Mouse (Mus musculus) kidney, postnatal 0 days (tissue): ENCODE data around the gene Nxph1. TPM values are rescaled to one million over a fixed set of nuclear protein-coding genes. Genes with fewer than 3 reads are reported as not detected.

Source experiments
- ATAC-seq: fragments of 200-750 bp; cut with Nextera tagmentation; replicated peaks from 2 replicates; pipeline ENCODE4 v1.8.0; 2017; ENCODE audit warnings: low read depth, moderate number of reproducible peaks, moderate TSS enrichment, moderate library complexity; ENCODE audit not compliant: low FRiP score
- DNase-seq: peaks from one replicate; pipeline ENCODE4 v3.0.0-alpha.2; 2016; ENCODE audit warnings: low spot score
- H3K27ac ChIP-seq: fragments of 300-500 bp; sonication (generic); 2 replicates; pipeline ENCODE4 v1.5.1; 2014; ENCODE audit warnings: mild to moderate bottlenecking
- H3K27me3 ChIP-seq: fragments of 300-500 bp; sonication (generic); 2 replicates; pipeline ENCODE4 v1.6.1; 2014; ENCODE audit warnings: low read length, mixed read lengths; ENCODE audit not compliant: insufficient read depth
- H3K36me3 ChIP-seq: fragments of 300-500 bp; sonication (generic); 2 replicates; pipeline ENCODE4 v1.6.1; 2014; ENCODE audit warnings: low read length, mixed read lengths; ENCODE audit not compliant: insufficient read depth
- H3K4me1 ChIP-seq: fragments of 300-500 bp; sonication (generic); replicated peaks from 2 replicates; pipeline ENCODE4 v1.6.1; 2014; ENCODE audit warnings: antibody characterized with exemption, low read length, mixed read lengths; ENCODE audit not compliant: insufficient read depth
- H3K4me2 ChIP-seq: fragments of 300-500 bp; sonication (generic); 2 replicates; pipeline ENCODE4 v1.6.1; 2014; ENCODE audit warnings: mild to moderate bottlenecking, low read length, moderate library complexity, mixed read lengths
- H3K4me3 ChIP-seq: fragments of 300-500 bp; sonication (generic); replicated peaks from 2 replicates; pipeline ENCODE4 v1.5.1; 2014; ENCODE audit warnings: low read depth, low read length
- H3K9ac ChIP-seq: fragments of 300-500 bp; sonication (generic); 2 replicates; pipeline ENCODE4 v1.6.1; 2014; ENCODE audit warnings: low read depth, low read length
- H3K9me3 ChIP-seq: fragments of 300-500 bp; sonication (generic); replicated peaks from 2 replicates; pipeline ENCODE4 v1.6.1; 2016; ENCODE audit warnings: low read length, inconsistent platforms, mixed read lengths
- CTCF ChIP-seq: IDR thresholded peaks from 2 replicates; pipeline ENCODE4 v1.5.1; 2016; ENCODE audit warnings: antibody characterized with exemption, low read depth, mild to moderate bottlenecking, moderate library complexity
- WGBS: fragments of 180-500 bp; shearing (Covaris S2); extraction: QIAGEN DNeasy Blood & Tissue Kit; methylation state at CpG from one replicate; pipeline ENCODE4 v1.1.7; 2014; 5-methylcytosine and 5-hydroxymethylcytosine counted together
- polyA plus RNA-seq: library from polyadenylated mRNA; unstranded; fragments of >200 nt; fragmentation: Nextera tagmentation; extraction: Ambion mirVana; gene quantifications from 2 replicates; pipeline ENCODE4 v1.2.1, GENCODE M21; 2015

Gene Nxph1
- polyA plus RNA-seq, 1 experiment from 2014 or later: not detected

GRCm38 (mm10) chr6:8951326-8951695, 3.1 kb downstream of the Nxph1 start:
- no peak overlapping the region for H3K27ac ChIP-seq
- H3K4me1 ChIP-seq: peaks cover 7% of the 10 kb centered on the region; the same call in 1 of the 2 replicates
- no peak for ATAC-seq
- H3K9ac ChIP-seq: no peak overlapping the region
- no peaks in the 10 kb centered on the region for H3K36me3 ChIP-seq
- peak; percentile 38 for DNase-seq
- under 1% methylated on average over 24 of the region's 24 CpGs for WGBS
- peaks cover 78% of the 10 kb centered on the region for H3K27me3 ChIP-seq
- no peaks in the 10 kb centered on the region for H3K9me3 ChIP-seq
- peak; percentile 78 for TF ChIP-seq CTCF
- peak overlapping the region; percentile 51 for H3K4me2 ChIP-seq
- peak overlapping the region; percentile 24 for H3K4me3 ChIP-seq

GRCm38 (mm10) chr6:8951884-8952590, 3.8 kb downstream of the Nxph1 start:
- no peak for DNase-seq
- no peaks in the 10 kb centered on the region for H3K9me3 ChIP-seq
- TF ChIP-seq CTCF: no peak
- ATAC-seq: no peak
- no peak overlapping the region for H3K4me2 ChIP-seq
- no peak overlapping the region for H3K27ac ChIP-seq
- H3K9ac ChIP-seq: no peak overlapping the region
- WGBS: 16% methylated on average over 15 of the region's 15 CpGs
- peaks cover 7% of the 10 kb centered on the region; the same call in 1 of the 2 replicates for H3K4me1 ChIP-seq
- peaks cover 84% of the 10 kb centered on the region for H3K27me3 ChIP-seq
- no peak overlapping the region for H3K4me3 ChIP-seq
- no peaks in the 10 kb centered on the region for H3K36me3 ChIP-seq

- under 1% methylated on average over 35 of the region's 35 CpGs for WGBS
- Histone ChIP-seq H3K4me3 (no peak overlapping the region), H3K9ac (no peak overlapping the region), H3K4me2 (no peak overlapping the region), H3K36me3 (no peaks in the 10 kb centered on the region), H3K9me3 (no peaks in the 10 kb centered on the region), H3K27ac (no peak overlapping the region), H3K4me1 (no peaks in the 10 kb centered on the region; the same call in 1 of the 2 replicates), H3K27me3 (peaks cover 62% of the 10 kb centered on the region)
- ATAC-seq: no peak
- TF ChIP-seq CTCF: no peak
- no peak for DNase-seq
These were observed 7.7 kb downstream of the Nxph1 start for GRCm38 (mm10) chr6:8955817-8956529.

GRCm38 (mm10) chr6:8956743-8957528, 8.7 kb downstream of the Nxph1 start:
- TF ChIP-seq CTCF: no peak
- Histone ChIP-seq H3K9me3 (no peaks in the 10 kb centered on the region), H3K27me3 (peaks cover 55% of the 10 kb centered on the region), H3K9ac (no peak overlapping the region), H3K36me3 (no peaks in the 10 kb centered on the region), H3K27ac (no peak overlapping the region), H3K4me3 (no peak overlapping the region), H3K4me2 (no peak overlapping the region), H3K4me1 (no peaks in the 10 kb centered on the region)
- DNase-seq: no peak
- WGBS: 2% methylated on average over 25 of the region's 25 CpGs
- ATAC-seq: no peak

GRCm38 (mm10) chr6:8957529-8957887, 9.3 kb downstream of the Nxph1 start:
- Histone ChIP-seq H3K4me3 (no peak overlapping the region), H3K4me1 (no peaks in the 10 kb centered on the region), H3K4me2 (no peak overlapping the region), H3K27ac (no peak overlapping the region), H3K27me3 (peaks cover 52% of the 10 kb centered on the region), H3K9me3 (no peaks in the 10 kb centered on the region), H3K36me3 (no peaks in the 10 kb centered on the region), H3K9ac (no peak overlapping the region)
- TF ChIP-seq CTCF: no peak
- DNase-seq: peak; percentile 78
- under 1% methylated on average over 15 of the region's 15 CpGs for WGBS
- ATAC-seq: peak; percentile 52; the same call in 1 of the 2 replicates
